Mouse (Mus musculus): ENCODE measurements around the gene Rnaseh2b. TPM values are rescaled to one million over a fixed set of nuclear protein-coding genes. Genes with fewer than 3 reads are reported as not detected.

The Rnaseh2b gene
- polyA plus RNA-seq, 1 experiment from 2014 or later, result 27.8 TPM

DNA sequence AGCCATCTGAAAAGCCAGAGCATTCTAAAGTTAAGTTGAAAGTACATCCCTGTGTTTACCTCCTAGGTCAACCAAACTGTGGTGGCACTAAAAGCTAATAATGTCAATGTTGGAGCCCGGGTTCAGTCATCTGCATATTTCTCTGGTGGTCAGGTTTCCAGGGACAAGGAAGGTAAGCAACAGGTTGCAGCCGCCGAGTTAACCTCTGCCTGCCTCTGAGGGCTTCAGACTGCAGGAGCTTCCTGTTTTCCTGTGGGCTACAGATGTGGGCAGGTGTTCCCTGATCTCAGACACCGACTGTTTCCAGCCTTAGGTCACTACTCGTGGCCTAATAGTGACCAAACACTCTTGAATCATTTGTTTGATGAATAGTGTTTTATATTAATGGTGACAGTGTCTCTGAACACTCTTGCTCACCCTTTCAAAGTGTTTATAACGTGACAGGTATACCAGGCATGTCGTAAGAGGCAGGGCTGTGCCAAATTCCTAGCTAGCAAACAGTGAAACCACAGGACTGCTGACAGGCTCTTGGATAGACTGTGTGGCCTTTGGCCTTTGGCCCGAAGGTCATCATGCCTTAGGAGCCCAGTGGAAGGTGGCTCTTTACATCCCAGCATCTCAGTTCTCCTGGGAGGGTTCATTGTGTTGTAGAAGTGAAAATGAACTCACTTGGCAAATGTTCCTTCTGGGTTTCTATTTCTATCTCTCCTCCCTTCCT is 69.0 kb downstream of the Rnaseh2b start:
- H3K4me1 ChIP-seq (ENCODE audit: control insufficient read depth, insufficient read depth, low read length), result no peaks in the 10 kb centered on the region
- 0 out of 2 replicates have a peak, but pooled peaks cover 4% of the 10 kb centered on the region for H3K36me3 ChIP-seq (ENCODE audit: control insufficient read depth, insufficient read depth, low read length)
- no peak overlapping the region for H3K4me3 ChIP-seq (ENCODE audit: low read depth, low read length)
- H3K9me3 ChIP-seq (ENCODE audit: control insufficient read depth, low read length), result no peaks in the 10 kb centered on the region
- WGBS, result 84% methylated on average over 8 of the region's 8 CpGs
- H3K4me2 ChIP-seq (ENCODE audit: low read depth, low read length), result no peak overlapping the region
- no peak for ATAC-seq (ENCODE audit: low read depth)
- no peak overlapping the region for H3K9ac ChIP-seq (replicated peaks; ENCODE audit: low read depth, low read length)
- H3K27me3 ChIP-seq (ENCODE audit: control insufficient read depth, insufficient read depth, low read length), result no peaks in the 10 kb centered on the region
- no peak overlapping the region for H3K27ac ChIP-seq (ENCODE audit: low read depth, low read length)

DNA sequence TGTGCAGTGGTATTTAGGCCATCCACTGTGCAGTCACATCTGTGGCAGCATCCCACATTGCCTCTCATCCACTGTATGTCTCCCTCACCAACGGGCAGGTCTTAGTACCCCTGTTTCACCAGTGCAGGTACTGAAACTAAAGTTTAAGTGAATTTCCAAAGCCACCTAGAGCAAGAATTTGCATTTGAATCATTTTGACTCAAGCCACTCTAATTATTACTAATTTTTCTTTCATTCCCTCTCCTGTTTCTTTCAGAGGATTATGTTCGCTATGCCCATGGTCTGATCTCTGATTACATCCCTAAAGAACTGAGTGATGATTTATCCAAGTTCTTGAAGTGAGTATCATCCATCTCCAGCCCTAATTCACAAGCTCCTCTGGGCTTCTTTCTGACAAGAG is 71.4 kb downstream of the Rnaseh2b start:
- H3K4me3 ChIP-seq (ENCODE audit: low read depth, low read length), result no peak overlapping the region
- no peak for ATAC-seq (ENCODE audit: low read depth)
- H3K27ac ChIP-seq (ENCODE audit: low read depth, low read length), result no peak overlapping the region
- no peaks in the 10 kb centered on the region for H3K27me3 ChIP-seq (ENCODE audit: control insufficient read depth, insufficient read depth, low read length)
- H3K36me3 ChIP-seq (ENCODE audit: control insufficient read depth, insufficient read depth, low read length), result 0 out of 2 replicates have a peak, but pooled peaks cover 4% of the 10 kb centered on the region
- no peak overlapping the region for H3K9ac ChIP-seq (replicated peaks; ENCODE audit: low read depth, low read length)
- H3K9me3 ChIP-seq (ENCODE audit: control insufficient read depth, low read length), result no peaks in the 10 kb centered on the region
- no peak overlapping the region for H3K4me2 ChIP-seq (ENCODE audit: low read depth, low read length)
- WGBS, result 94% methylated on average over 2 of the region's 2 CpGs
- no peaks in the 10 kb centered on the region for H3K4me1 ChIP-seq (ENCODE audit: control insufficient read depth, insufficient read depth, low read length)

DNA sequence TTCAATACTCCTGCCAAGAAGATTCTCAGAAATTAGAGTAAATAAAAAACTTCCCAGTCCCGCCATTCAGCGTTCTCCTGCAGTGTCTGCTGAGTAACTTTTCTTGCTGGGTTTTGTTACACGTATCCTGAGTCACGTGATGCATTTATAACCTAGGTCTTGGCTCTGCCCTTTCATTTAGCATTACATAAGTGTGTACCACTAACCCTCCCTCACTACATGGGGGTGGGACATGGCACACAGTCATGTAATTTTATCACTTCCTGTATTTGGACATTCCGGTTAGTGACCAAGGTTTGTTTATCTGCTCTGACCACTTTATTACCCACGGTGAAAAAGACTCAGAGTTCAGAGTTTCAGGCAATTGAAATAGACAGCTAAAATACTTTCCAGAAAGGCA is 78.4 kb downstream of the Rnaseh2b start:
- ATAC-seq (ENCODE audit: low read depth), result no peak
- no peaks in the 10 kb centered on the region for H3K4me1 ChIP-seq (ENCODE audit: control insufficient read depth, insufficient read depth, low read length)
- WGBS, result 77% methylated on average over 6 of the region's 6 CpGs

GRCm38 (mm10) chr14:62374001-62374400 is 81.6 kb downstream of the Rnaseh2b start:
- Histone ChIP-seq H3K9me3 (ENCODE audit: control insufficient read depth, low read length) (no peaks in the 10 kb centered on the region), H3K9ac (replicated peaks; ENCODE audit: low read depth, low read length) (no peak overlapping the region), H3K27ac (ENCODE audit: low read depth, low read length) (no peak overlapping the region), H3K27me3 (ENCODE audit: control insufficient read depth, insufficient read depth, low read length) (no peaks in the 10 kb centered on the region), H3K4me1 (ENCODE audit: control insufficient read depth, insufficient read depth, low read length) (no peaks in the 10 kb centered on the region), H3K36me3 (ENCODE audit: control insufficient read depth, insufficient read depth, low read length) (no peaks in the 10 kb centered on the region; the same call in 1 of the 2 replicates), H3K4me3 (ENCODE audit: low read depth, low read length) (no peak overlapping the region), H3K4me2 (ENCODE audit: low read depth, low read length) (no peak overlapping the region)
- 81% methylated on average over 10 of the region's 10 CpGs for WGBS
- ATAC-seq (ENCODE audit: low read depth), result no peak

More for the DNA sequence above, 78.4 kb downstream of the Rnaseh2b start:
- Histone ChIP-seq H3K4me2 (ENCODE audit: low read depth, low read length) (no peak overlapping the region), H3K27ac (ENCODE audit: low read depth, low read length) (no peak overlapping the region), H3K4me3 (ENCODE audit: low read depth, low read length) (no peak overlapping the region), H3K27me3 (ENCODE audit: control insufficient read depth, insufficient read depth, low read length) (no peaks in the 10 kb centered on the region), H3K9ac (replicated peaks; ENCODE audit: low read depth, low read length) (no peak overlapping the region), H3K36me3 (ENCODE audit: control insufficient read depth, insufficient read depth, low read length) (no peaks in the 10 kb centered on the region; the same call in 1 of the 2 replicates), H3K9me3 (ENCODE audit: control insufficient read depth, low read length) (no peaks in the 10 kb centered on the region)

DNA sequence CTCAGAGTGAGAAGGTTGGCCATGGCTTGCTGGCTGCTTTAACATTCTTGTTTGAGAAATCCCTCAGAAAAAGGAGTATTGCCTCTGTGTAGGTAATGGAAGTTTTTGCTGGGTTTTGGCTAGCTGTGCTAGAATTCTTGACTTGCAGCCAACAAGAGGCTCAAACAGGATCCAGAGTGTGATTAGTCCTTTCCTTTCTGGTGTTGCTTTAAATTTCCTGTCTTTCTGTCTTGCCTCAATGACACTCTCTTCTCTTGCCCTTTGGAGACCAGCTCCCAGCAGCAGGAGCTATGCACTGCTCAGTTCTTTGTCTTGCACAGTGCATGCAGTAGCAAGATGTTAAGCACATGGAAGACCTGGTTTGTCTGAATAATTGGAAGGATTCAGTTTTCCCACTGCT is 83.3 kb downstream of the Rnaseh2b start:
- H3K9ac ChIP-seq (replicated peaks; ENCODE audit: low read depth, low read length), result no peak overlapping the region
- no peaks in the 10 kb centered on the region for H3K4me1 ChIP-seq (ENCODE audit: control insufficient read depth, insufficient read depth, low read length)
- no peak for ATAC-seq (ENCODE audit: low read depth)
- H3K36me3 ChIP-seq (ENCODE audit: control insufficient read depth, insufficient read depth, low read length), result no peaks in the 10 kb centered on the region
- H3K4me2 ChIP-seq (ENCODE audit: low read depth, low read length), result no peak overlapping the region
- H3K27ac ChIP-seq (ENCODE audit: low read depth, low read length), result no peak overlapping the region
- H3K27me3 ChIP-seq (ENCODE audit: control insufficient read depth, insufficient read depth, low read length), result no peaks in the 10 kb centered on the region
- H3K4me3 ChIP-seq (ENCODE audit: low read depth, low read length), result no peak overlapping the region
- no peaks in the 10 kb centered on the region for H3K9me3 ChIP-seq (ENCODE audit: control insufficient read depth, low read length)

DNA sequence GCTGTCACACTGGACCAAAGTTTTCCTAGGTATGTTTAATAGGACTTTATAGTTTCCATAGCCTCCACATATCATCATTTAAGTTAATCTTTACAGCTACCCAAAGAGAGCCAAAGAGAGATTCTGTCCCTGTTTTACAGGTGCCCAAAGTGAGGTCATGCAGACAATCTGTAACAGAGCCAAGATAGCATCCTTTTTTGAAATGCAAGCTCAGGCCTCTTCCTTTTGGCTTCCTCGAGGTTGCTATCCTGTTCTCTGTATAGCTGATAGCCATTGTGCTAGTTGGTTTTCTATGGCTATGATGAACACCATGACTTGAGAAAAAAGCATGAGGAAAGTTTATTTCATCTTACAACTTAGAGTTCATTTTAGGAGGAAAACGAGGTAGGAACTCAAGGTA is 83.7 kb downstream of the Rnaseh2b start:
- Histone ChIP-seq H3K4me3 (ENCODE audit: low read depth, low read length) (no peak overlapping the region), H3K4me1 (ENCODE audit: control insufficient read depth, insufficient read depth, low read length) (no peaks in the 10 kb centered on the region), H3K9ac (replicated peaks; ENCODE audit: low read depth, low read length) (no peak overlapping the region), H3K27ac (ENCODE audit: low read depth, low read length) (no peak overlapping the region), H3K4me2 (ENCODE audit: low read depth, low read length) (no peak overlapping the region), H3K9me3 (ENCODE audit: control insufficient read depth, low read length) (no peaks in the 10 kb centered on the region), H3K36me3 (ENCODE audit: control insufficient read depth, insufficient read depth, low read length) (no peaks in the 10 kb centered on the region), H3K27me3 (ENCODE audit: control insufficient read depth, insufficient read depth, low read length) (no peaks in the 10 kb centered on the region)
- ATAC-seq (ENCODE audit: low read depth), result no peak
- WGBS, result 82% methylated on average over 2 of the region's 2 CpGs

DNA sequence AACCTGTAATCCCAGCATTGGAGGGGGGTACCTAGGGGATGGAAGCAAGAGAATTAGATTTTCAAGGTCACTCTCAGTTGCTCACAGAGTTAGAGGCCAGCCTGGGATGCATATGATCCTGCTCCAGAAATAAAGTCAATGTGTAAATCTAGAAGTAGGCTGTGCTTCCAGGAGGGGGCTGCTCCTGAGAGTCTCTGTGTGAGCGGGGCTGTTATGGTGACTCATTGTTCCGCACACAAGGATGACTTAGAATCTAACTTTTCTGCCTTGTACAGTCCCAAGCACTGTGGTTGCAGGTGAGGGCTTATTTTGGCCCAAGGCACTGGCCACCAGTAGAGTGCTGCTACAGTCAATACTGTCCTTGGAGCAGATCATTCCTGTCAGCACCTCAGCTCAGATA is 87.0 kb downstream of the Rnaseh2b start:
- no peaks in the 10 kb centered on the region for H3K27me3 ChIP-seq (ENCODE audit: control insufficient read depth, insufficient read depth, low read length)
- WGBS, result 94% methylated on average over 2 of the region's 2 CpGs
- no peak for ATAC-seq (ENCODE audit: low read depth)

DNA sequence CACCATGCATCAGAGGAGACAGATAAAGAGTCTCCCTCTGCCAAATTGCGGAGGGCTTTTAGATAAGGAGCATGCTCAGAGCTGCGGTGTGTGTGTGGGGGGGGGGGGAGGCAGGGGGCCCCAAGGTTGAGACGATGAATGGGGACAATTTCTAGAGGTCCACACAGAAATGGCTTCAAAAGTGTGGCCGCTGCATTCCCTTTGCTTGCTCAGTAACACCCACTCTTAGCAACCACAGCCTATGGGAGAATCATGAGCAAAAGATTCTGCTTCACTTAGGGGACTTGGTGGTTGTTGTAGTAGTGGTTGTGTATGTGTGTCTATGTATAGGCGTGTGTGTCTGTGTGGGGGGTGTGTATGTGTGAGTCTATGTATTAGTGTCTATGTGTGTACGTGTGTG is 88.2 kb downstream of the Rnaseh2b start:
- Histone ChIP-seq H3K9me3 (ENCODE audit: control insufficient read depth, low read length) (no peaks in the 10 kb centered on the region), H3K27me3 (ENCODE audit: control insufficient read depth, insufficient read depth, low read length) (no peaks in the 10 kb centered on the region), H3K4me2 (ENCODE audit: low read depth, low read length) (no peak overlapping the region), H3K36me3 (ENCODE audit: control insufficient read depth, insufficient read depth, low read length) (no peaks in the 10 kb centered on the region), H3K9ac (replicated peaks; ENCODE audit: low read depth, low read length) (no peak overlapping the region), H3K27ac (ENCODE audit: low read depth, low read length) (no peak overlapping the region), H3K4me1 (ENCODE audit: control insufficient read depth, insufficient read depth, low read length) (no peaks in the 10 kb centered on the region), H3K4me3 (ENCODE audit: low read depth, low read length) (no peak overlapping the region)
- no peak for ATAC-seq (ENCODE audit: low read depth)
- 82% methylated on average over 6 of the region's 6 CpGs for WGBS

More for the DNA sequence above, 87.0 kb downstream of the Rnaseh2b start:
- Histone ChIP-seq H3K4me3 (ENCODE audit: low read depth, low read length) (no peak overlapping the region), H3K4me1 (ENCODE audit: control insufficient read depth, insufficient read depth, low read length) (no peaks in the 10 kb centered on the region), H3K36me3 (ENCODE audit: control insufficient read depth, insufficient read depth, low read length) (no peaks in the 10 kb centered on the region), H3K9me3 (ENCODE audit: control insufficient read depth, low read length) (no peaks in the 10 kb centered on the region), H3K27ac (ENCODE audit: low read depth, low read length) (no peak overlapping the region), H3K4me2 (ENCODE audit: low read depth, low read length) (no peak overlapping the region), H3K9ac (replicated peaks; ENCODE audit: low read depth, low read length) (no peak overlapping the region)

GRCm38 (mm10) chr14:62383109-62383508 is 90.7 kb downstream of the Rnaseh2b start:
- Histone ChIP-seq H3K36me3 (ENCODE audit: control insufficient read depth, insufficient read depth, low read length) (no peaks in the 10 kb centered on the region), H3K27me3 (ENCODE audit: control insufficient read depth, insufficient read depth, low read length) (no peaks in the 10 kb centered on the region), H3K9ac (replicated peaks; ENCODE audit: low read depth, low read length) (no peak overlapping the region), H3K4me1 (ENCODE audit: control insufficient read depth, insufficient read depth, low read length) (no peaks in the 10 kb centered on the region), H3K4me2 (ENCODE audit: low read depth, low read length) (no peak overlapping the region), H3K27ac (ENCODE audit: low read depth, low read length) (no peak overlapping the region), H3K4me3 (ENCODE audit: low read depth, low read length) (no peak overlapping the region), H3K9me3 (ENCODE audit: control insufficient read depth, low read length) (no peaks in the 10 kb centered on the region)
- WGBS, result 90% methylated on average over 3 of the region's 3 CpGs
- ATAC-seq (ENCODE audit: low read depth), result no peak
